Mouse (Mus musculus): ENCODE results near the gene Mttp. TPM values are rescaled to one million over a fixed set of nuclear protein-coding genes. Genes with fewer than 3 reads are reported as not detected.
"Not testable (repeated sequence)": the region's sequence is repeated elsewhere in the genome, so short reads cannot be mapped to it uniquely, and the experiment has no call there.

The Mttp gene
- polyA plus RNA-seq, 1 experiment from 2014 or later: 10.9 TPM

- no peaks in the 10 kb centered on the region for H3K9me3 ChIP-seq
- no peak overlapping the region for H3K4me3 ChIP-seq
- H3K36me3 ChIP-seq: peaks cover 9% of the 10 kb centered on the region; the same call in 1 of the 2 replicates
- no peaks in the 10 kb centered on the region for H3K4me1 ChIP-seq
- 93% methylated on average over 4 of the region's 4 CpGs for WGBS
- H3K9ac ChIP-seq: no peak overlapping the region
- H3K27ac ChIP-seq: no peak overlapping the region
- no peaks in the 10 kb centered on the region for H3K27me3 ChIP-seq (replicated peaks)
- no peak overlapping the region for H3K4me2 ChIP-seq (replicated peaks)
- ATAC-seq (ENCODE audit: low FRiP score, low read depth): no peak
Measured at GRCm38 (mm10) chr3:138155062-138155461, 10.3 kb upstream of the Mttp start.

GRCm38 (mm10) chr3:138148811-138149210 is 4.0 kb upstream of the Mttp start:
- Histone ChIP-seq H3K4me3 (no peak overlapping the region), H3K4me1 (no peaks in the 10 kb centered on the region), H3K9me3 (no peaks in the 10 kb centered on the region), H3K27me3 (replicated peaks) (no peaks in the 10 kb centered on the region), H3K9ac (no peak overlapping the region), H3K4me2 (replicated peaks) (no peak overlapping the region), H3K27ac (no peak overlapping the region), H3K36me3 (peaks cover 16% of the 10 kb centered on the region)
- WGBS: 97% methylated on average over 2 of the region's 2 CpGs
- no peak for ATAC-seq (ENCODE audit: low FRiP score, low read depth)

- Histone ChIP-seq H3K4me1 (peaks cover 3% of the 10 kb centered on the region; the same call in 1 of the 2 replicates), H3K27ac (peak overlapping the region; percentile 93), H3K4me2 (replicated peaks) (peak overlapping the region; percentile 71), H3K36me3 (peaks cover 5% of the 10 kb centered on the region), H3K27me3 (replicated peaks) (no peaks in the 10 kb centered on the region), H3K4me3 (peak overlapping the region; percentile 61), H3K9me3 (no peaks in the 10 kb centered on the region), H3K9ac (peak overlapping the region; percentile 66)
- ATAC-seq (ENCODE audit: low FRiP score, low read depth): 0 out of 2 replicates have a peak, but pooled peaks have one; percentile 10
- WGBS: under 1% methylated on average over 18 of the region's 18 CpGs
Measured at GRCm38 (mm10) chr3:138144060-138144641, 617 bp downstream of the Mttp start.

- no peaks in the 10 kb centered on the region for H3K27me3 ChIP-seq (replicated peaks)
- peak; percentile 98 for ATAC-seq (ENCODE audit: low FRiP score, low read depth)
- no peaks in the 10 kb centered on the region for H3K9me3 ChIP-seq
- H3K27ac ChIP-seq: peak within 1 kb of the TSS; percentile 93
- under 1% methylated on average over 70 of the region's 70 CpGs for WGBS
- peak within 1 kb of the TSS; percentile 71 for H3K4me2 ChIP-seq (replicated peaks)
- peak within 1 kb of the TSS; percentile 61 for H3K4me3 ChIP-seq
- H3K36me3 ChIP-seq: no peaks in the 10 kb centered on the region
- peak within 1 kb of the TSS; percentile 66 for H3K9ac ChIP-seq
- H3K4me1 ChIP-seq: peaks cover 3% of the 10 kb centered on the region; the same call in 1 of the 2 replicates
Measured at GRCm38 (mm10) chr3:138143315-138144059, 1.3 kb downstream of the Mttp start, which contains the start of gene Trmt10a. Gene Trmt10a (plus strand): TSS chr3:138143448.

GRCm38 (mm10) chr3:138142733-138143314 is 1.9 kb downstream of the Mttp start:
- H3K4me3 ChIP-seq: peak overlapping the region; percentile 61
- 9% methylated on average over 12 of the region's 12 CpGs for WGBS
- peak overlapping the region; percentile 66; the same call in 1 of the 2 replicates for H3K9ac ChIP-seq
- peaks cover 3% of the 10 kb centered on the region; the same call in 1 of the 2 replicates for H3K4me1 ChIP-seq
- peak overlapping the region; percentile 71 for H3K4me2 ChIP-seq (replicated peaks)
- no peaks in the 10 kb centered on the region for H3K9me3 ChIP-seq
- H3K36me3 ChIP-seq: no peaks in the 10 kb centered on the region
- no peaks in the 10 kb centered on the region for H3K27me3 ChIP-seq (replicated peaks)
- peak overlapping the region; percentile 93; the same call in 1 of the 2 replicates for H3K27ac ChIP-seq
- no peak for ATAC-seq (ENCODE audit: low FRiP score, low read depth)

GRCm38 (mm10) chr3:138142052-138142732 is 2.6 kb downstream of the Mttp start:
- no peaks in the 10 kb centered on the region for H3K36me3 ChIP-seq
- no peak overlapping the region for H3K9ac ChIP-seq
- WGBS: 70% methylated on average over 4 of the region's 4 CpGs
- H3K4me1 ChIP-seq: peaks cover 3% of the 10 kb centered on the region; the same call in 1 of the 2 replicates
- no peak overlapping the region for H3K27ac ChIP-seq
- H3K27me3 ChIP-seq (replicated peaks): no peaks in the 10 kb centered on the region
- H3K4me2 ChIP-seq (replicated peaks): peak overlapping the region; percentile 43
- ATAC-seq (ENCODE audit: low FRiP score, low read depth): no peak
- no peaks in the 10 kb centered on the region for H3K9me3 ChIP-seq
- H3K4me3 ChIP-seq: no peak overlapping the region

- Histone ChIP-seq H3K4me1 (peaks cover 3% of the 10 kb centered on the region; the same call in 1 of the 2 replicates), H3K9me3 (no peaks in the 10 kb centered on the region), H3K27me3 (replicated peaks) (no peaks in the 10 kb centered on the region), H3K36me3 (no peaks in the 10 kb centered on the region), H3K9ac (no peak overlapping the region), H3K4me2 (replicated peaks) (no peak overlapping the region), H3K4me3 (no peak overlapping the region), H3K27ac (no peak overlapping the region)
- WGBS: 89% methylated on average over 6 of the region's 6 CpGs
- no peak for ATAC-seq (ENCODE audit: low FRiP score, low read depth)
Measured at GRCm38 (mm10) chr3:138139663-138140062, 5.1 kb downstream of the Mttp start.

- H3K9ac ChIP-seq; H3K4me1 ChIP-seq; H3K9me3 ChIP-seq; H3K27ac ChIP-seq; H3K4me2 ChIP-seq (replicated peaks); H3K4me3 ChIP-seq; H3K27me3 ChIP-seq (replicated peaks); H3K36me3 ChIP-seq: not testable (repeated sequence)
- 81% methylated on average over 13 of the region's 13 CpGs for WGBS
- ATAC-seq (ENCODE audit: low FRiP score, low read depth): peak; percentile 44
Measured at GRCm38 (mm10) chr3:138138146-138138545, 6.6 kb downstream of the Mttp start.

- H3K9ac ChIP-seq: no peak overlapping the region
- 0 out of 2 replicates have a peak, but pooled peaks cover 3% of the 10 kb centered on the region for H3K4me1 ChIP-seq
- no peaks in the 10 kb centered on the region for H3K9me3 ChIP-seq
- no peak overlapping the region for H3K4me3 ChIP-seq
- H3K27ac ChIP-seq: no peak overlapping the region
- ATAC-seq (ENCODE audit: low FRiP score, low read depth): no peak
- no peaks in the 10 kb centered on the region for H3K27me3 ChIP-seq (replicated peaks)
- 95% methylated on average over 1 of the region's 1 CpGs for WGBS
- no peaks in the 10 kb centered on the region for H3K36me3 ChIP-seq
- H3K4me2 ChIP-seq (replicated peaks): no peak overlapping the region
Measured at GRCm38 (mm10) chr3:138134528-138134927, 10.2 kb downstream of the Mttp start.

GRCm38 (mm10) chr3:138133916-138134315 is 10.9 kb downstream of the Mttp start:
- no peak overlapping the region for H3K4me2 ChIP-seq (replicated peaks)
- H3K9ac ChIP-seq: no peak overlapping the region
- H3K9me3 ChIP-seq: no peaks in the 10 kb centered on the region
- H3K36me3 ChIP-seq: no peaks in the 10 kb centered on the region
- no peak overlapping the region for H3K27ac ChIP-seq
- 0 out of 2 replicates have a peak, but pooled peaks cover 3% of the 10 kb centered on the region for H3K4me1 ChIP-seq
- whole genome bisulfite sequencing: 87% methylated on average over 11 of the region's 11 CpGs
- ATAC-seq (ENCODE audit: low FRiP score, low read depth): no peak
- H3K27me3 ChIP-seq (replicated peaks): no peaks in the 10 kb centered on the region
- H3K4me3 ChIP-seq: no peak overlapping the region

- Histone ChIP-seq H3K36me3 (no peaks in the 10 kb centered on the region), H3K4me1 (0 out of 2 replicates have a peak, but pooled peaks cover 3% of the 10 kb centered on the region), H3K4me2 (replicated peaks) (no peak overlapping the region), H3K9ac (no peak overlapping the region), H3K9me3 (no peaks in the 10 kb centered on the region), H3K4me3 (no peak overlapping the region), H3K27ac (no peak overlapping the region), H3K27me3 (replicated peaks) (no peaks in the 10 kb centered on the region)
- WGBS: 86% methylated on average over 8 of the region's 8 CpGs
- no peak for ATAC-seq (ENCODE audit: low FRiP score, low read depth)
Measured at GRCm38 (mm10) chr3:138133463-138133862, 11.3 kb downstream of the Mttp start.

GRCm38 (mm10) chr3:138131168-138131567 is 13.6 kb downstream of the Mttp start:
- ATAC-seq (ENCODE audit: low FRiP score, low read depth): no peak

More at GRCm38 (mm10) chr3:138131168-138131567, 13.6 kb downstream of the Mttp start:
- no peak overlapping the region for H3K27ac ChIP-seq
- no peaks in the 10 kb centered on the region for H3K36me3 ChIP-seq
- H3K4me1 ChIP-seq: 0 out of 2 replicates have a peak, but pooled peaks cover 3% of the 10 kb centered on the region
- H3K4me2 ChIP-seq (replicated peaks): no peak overlapping the region
- no peak overlapping the region for H3K4me3 ChIP-seq
- H3K9ac ChIP-seq: no peak overlapping the region
- H3K27me3 ChIP-seq (replicated peaks): no peaks in the 10 kb centered on the region
- 68% methylated on average over 9 of the region's 9 CpGs for WGBS
- no peaks in the 10 kb centered on the region for H3K9me3 ChIP-seq
